10 mouse cellular contexts compared by ENCODE assay signal in genomic region chr9:61872246-61872941, GRCm38 (mm10). TPM values are rescaled to one million over a fixed set of nuclear protein-coding genes. Genes with fewer than 3 reads are reported as not detected.
A peak's percentile ranks its signal among the peaks of the same experiment; 100 is the strongest.
DNase-seq lines count a peak whose midpoint lies in the region; ATAC-seq lines count a peak whose summit lies in the region.
"Had no signal": no experiment of that assay in that cellular context is flagged by ENCODE, and none has a peak within 500 bp of the region (broad histone marks: within the 10 kb centered on the region; RNA-seq: fewer than 3 reads in every experiment).

No protein-coding gene starts in this region.

- no peak overlapping the region for H3K27ac ChIP-seq in embryonic facial prominence, embryonic 14.5 days (replicated peaks; ENCODE audit: low read depth, low read length)
- H3K27ac ChIP-seq in hindbrain, embryonic 15.5 days (replicated peaks): peak overlapping the region; percentile 59
- peak overlapping the region; percentile 23; the same call in 1 of the 2 replicates for H3K27ac ChIP-seq in neural tube, embryonic 12.5 days
- H3K27ac ChIP-seq: gastrocnemius, adult 2 months; kidney, postnatal 0 days had no signal

- peaks cover 17% of the 10 kb centered on the region for H3K4me1 ChIP-seq in embryonic facial prominence, embryonic 14.5 days (ENCODE audit: control insufficient read depth, insufficient read depth, low read length)
- peaks cover 44% of the 10 kb centered on the region for H3K4me1 ChIP-seq in hindbrain, embryonic 15.5 days (replicated peaks)
- peaks cover 56% of the 10 kb centered on the region for H3K4me1 ChIP-seq in neural tube, embryonic 12.5 days

- no peak overlapping the region for H3K9ac ChIP-seq in embryonic facial prominence, embryonic 14.5 days (ENCODE audit: low read depth, low read length)
- no peak overlapping the region for H3K9ac ChIP-seq in hindbrain, embryonic 15.5 days
- no peak overlapping the region for H3K9ac ChIP-seq in neural tube, embryonic 12.5 days
- H3K9ac ChIP-seq: liver, postnatal 0 days had no signal

- H3K36me3 ChIP-seq in embryonic facial prominence, embryonic 14.5 days (ENCODE audit: control insufficient read depth, insufficient read depth, low read length): no peaks in the 10 kb centered on the region
- H3K36me3 ChIP-seq in hindbrain, embryonic 15.5 days: no peaks in the 10 kb centered on the region
- H3K36me3 ChIP-seq in neural tube, embryonic 12.5 days: no peaks in the 10 kb centered on the region

- no peak overlapping the region for H3K4me2 ChIP-seq in embryonic facial prominence, embryonic 14.5 days (ENCODE audit: low read depth, low read length)
- H3K4me2 ChIP-seq in hindbrain, embryonic 15.5 days: no peak overlapping the region
- H3K4me2 ChIP-seq in neural tube, embryonic 12.5 days (replicated peaks): no peak overlapping the region; the same call in 1 of the 2 replicates

- H3K9me3 ChIP-seq in embryonic facial prominence, embryonic 14.5 days (ENCODE audit: control insufficient read depth, low read length): no peaks in the 10 kb centered on the region
- no peaks in the 10 kb centered on the region for H3K9me3 ChIP-seq in hindbrain, embryonic 15.5 days
- H3K9me3 ChIP-seq in neural tube, embryonic 12.5 days: no peaks in the 10 kb centered on the region

- no peak; the same call in 1 of the 2 replicates for ATAC-seq in embryonic facial prominence, embryonic 14.5 days (ENCODE audit: low read depth)
- peak; percentile 63 for ATAC-seq in hindbrain, embryonic 15.5 days (ENCODE audit: low FRiP score, low read depth)
- ATAC-seq in neural tube, embryonic 12.5 days (ENCODE audit: low FRiP score, low read depth): peak; percentile 87
- no peak for ATAC-seq in cerebellum, adult (ENCODE audit: insufficient number of reproducible peaks, low FRiP score, low TSS enrichment)
- ATAC-seq: liver, postnatal 0 days had no signal

- H3K4me3 ChIP-seq in embryonic facial prominence, embryonic 14.5 days (ENCODE audit: low read depth, low read length): no peak overlapping the region
- H3K4me3 ChIP-seq in hindbrain, embryonic 15.5 days: no peak overlapping the region
- no peak overlapping the region for H3K4me3 ChIP-seq in neural tube, embryonic 12.5 days
- H3K4me3 ChIP-seq: gastrocnemius, adult 2 months had no signal

- DNase-seq in embryo, embryonic 11 days: peak; percentile 70
- peak; percentile 50 for DNase-seq in embryonic facial prominence, embryonic 14.5 days (ENCODE audit: low spot score)
- DNase-seq in spleen, adult 12 weeks (ENCODE audit: low spot score): no peak
- DNase-seq in gastrocnemius, adult 18-20 months (ENCODE audit: low spot score): no peak
- DNase-seq: gastrocnemius, adult 2 months had no signal

- peaks cover 8% of the 10 kb centered on the region for H3K27me3 ChIP-seq in embryonic facial prominence, embryonic 14.5 days (replicated peaks; ENCODE audit: control insufficient read depth, insufficient read depth, low read length)
- 0 out of 2 replicates have a peak, but pooled peaks cover 2% of the 10 kb centered on the region for H3K27me3 ChIP-seq in hindbrain, embryonic 15.5 days
- H3K27me3 ChIP-seq in neural tube, embryonic 12.5 days (replicated peaks): no peaks in the 10 kb centered on the region

- WGBS in embryonic facial prominence, embryonic 14.5 days: 49% methylated on average over 8 of the region's 8 CpGs
- WGBS in hindbrain, embryonic 15.5 days: 14% methylated on average over 8 of the region's 8 CpGs
- 14% methylated on average over 8 of the region's 8 CpGs for WGBS in neural tube, embryonic 12.5 days

RNA-seq across cellular contexts. Expression of gene Rplp1, which starts 41.9 kb away (rescaled TPM):
- 1,887 and 1,994 TPM in 2 replicates for polyA plus RNA-seq in embryonic facial prominence, embryonic 14.5 days (2014; fragmentation: Nextera tagmentation; extraction: Ambion mirVana)
- polyA plus RNA-seq in hindbrain, embryonic 15.5 days (2015; fragmentation: Nextera tagmentation; extraction: Ambion mirVana): 942 and 984 TPM in 2 replicates
- 776 and 823 TPM in 2 replicates for polyA plus RNA-seq in neural tube, embryonic 12.5 days (2016; fragmentation: Nextera tagmentation; extraction: Ambion mirVana)
- total RNA-seq in gastrocnemius, adult 18-20 months (2021): 1,000 to 10,000 TPM; 1,375 to 1,461 TPM

Comparison
In these comparisons a context has a peak if more than half of its experiments do, and no peak if none do; other contexts are left out.
1. DNase-seq: peak in embryo, embryonic 11 days (single experiment) and embryonic facial prominence, embryonic 14.5 days (single experiment); none in spleen, adult 12 weeks (single experiment) and gastrocnemius, adult 18-20 months (single experiment).
2. ATAC-seq: peak in hindbrain, embryonic 15.5 days (single experiment) and neural tube, embryonic 12.5 days (single experiment); none in embryonic facial prominence, embryonic 14.5 days (single experiment) and cerebellum, adult (single experiment).